Mouse (Mus musculus): Measurements from ENCODE around the gene Vps53.

The Vps53 gene

DNA sequence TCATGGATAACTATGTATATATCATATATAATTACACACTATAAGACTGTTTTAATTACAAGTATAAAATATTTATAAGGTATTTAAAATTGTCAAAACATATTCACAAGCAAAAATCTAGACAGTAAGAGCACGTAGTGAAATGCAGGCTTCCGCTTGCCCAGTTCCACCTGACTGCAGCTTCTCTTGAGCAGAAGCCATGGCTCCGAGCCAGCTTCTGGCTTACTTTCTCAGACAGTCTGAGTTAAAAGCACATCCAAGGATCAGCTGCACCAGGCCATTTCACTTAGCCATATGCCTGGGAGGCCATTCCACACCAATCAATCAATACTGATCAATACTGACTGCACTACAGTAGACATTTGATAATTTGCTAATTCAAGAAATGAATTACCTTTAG, 10.5 kb downstream of the Vps53 start:
- DNase-seq (ENCODE audit: extremely low spot score, low read depth, low spot score), result no peak

DNA sequence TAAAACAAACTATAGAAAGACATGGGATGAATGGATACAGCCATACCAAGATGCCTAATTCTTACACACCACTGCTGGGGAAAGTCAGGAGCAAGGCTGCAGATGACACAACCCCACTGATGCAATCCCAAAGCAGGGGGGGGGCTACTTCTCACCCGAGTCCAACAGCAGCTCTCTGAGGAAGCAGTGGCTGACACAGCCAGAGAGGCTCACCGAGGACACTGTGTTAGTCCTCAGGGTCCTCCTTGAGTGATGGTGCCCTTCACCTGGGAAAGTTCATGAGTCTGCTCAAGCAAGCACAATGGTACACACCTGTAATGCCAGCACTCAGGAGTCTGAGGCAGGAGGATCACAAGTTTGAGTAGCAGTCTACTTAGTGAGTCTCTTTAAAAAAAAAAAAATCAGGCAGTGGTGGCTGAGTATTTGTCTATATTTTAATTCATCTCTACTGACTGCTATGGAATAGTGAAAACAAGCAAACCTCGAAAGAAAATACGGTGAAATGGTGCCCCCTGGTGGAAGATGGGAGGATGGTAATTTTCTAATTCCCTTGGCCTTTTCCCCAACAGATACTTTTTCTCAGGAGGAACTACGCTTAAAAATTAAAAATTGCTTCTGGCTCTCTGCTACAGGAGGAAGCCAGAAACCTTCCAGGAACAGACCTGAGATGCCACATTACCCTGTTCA, 12.2 kb downstream of the Vps53 start:
- peak; percentile 73 for DNase-seq (ENCODE audit: extremely low spot score, low read depth, low spot score)

DNA sequence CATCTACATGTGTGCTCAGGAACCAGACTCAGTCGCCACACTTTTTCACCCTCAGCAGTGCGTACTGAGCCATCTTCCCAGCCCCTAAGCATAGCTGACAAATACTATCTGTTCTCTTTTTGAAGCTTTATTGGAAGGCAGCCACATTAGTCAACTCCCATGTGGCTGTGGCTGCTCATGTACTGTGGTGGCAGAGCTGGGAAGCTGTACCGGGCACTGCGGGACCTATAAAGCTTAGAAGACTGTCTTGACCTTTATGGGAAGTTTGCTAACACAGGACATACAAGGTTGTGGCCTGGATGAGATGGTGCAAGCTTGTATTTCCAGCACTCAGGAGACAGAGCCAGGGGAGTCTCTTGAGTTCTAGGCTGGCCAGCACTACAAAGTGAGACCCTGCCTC, 12.8 kb downstream of the Vps53 start:
- no peak for DNase-seq (ENCODE audit: extremely low spot score, low read depth, low spot score)

DNA sequence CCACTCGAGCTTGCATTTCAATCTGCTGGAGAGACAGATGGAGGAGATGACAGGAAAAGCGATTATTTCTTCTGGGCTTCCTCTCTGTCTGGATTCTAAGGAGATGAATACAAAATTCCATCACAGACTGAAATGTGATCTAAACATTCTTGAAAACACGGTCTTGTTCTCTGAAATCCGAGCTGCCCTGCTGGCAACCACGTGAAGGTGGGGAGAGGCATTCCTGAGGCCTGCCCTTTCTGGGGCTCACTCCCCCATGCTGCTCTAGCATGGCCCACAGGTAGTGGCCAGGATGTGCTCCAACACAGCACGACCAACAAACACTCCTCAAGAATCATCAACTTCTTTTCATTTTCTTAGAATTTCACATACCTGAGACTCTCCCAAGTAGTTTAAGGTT, 19.2 kb downstream of the Vps53 start:
- DNase-seq (ENCODE audit: extremely low spot score, low read depth, low spot score), result no peak

DNA sequence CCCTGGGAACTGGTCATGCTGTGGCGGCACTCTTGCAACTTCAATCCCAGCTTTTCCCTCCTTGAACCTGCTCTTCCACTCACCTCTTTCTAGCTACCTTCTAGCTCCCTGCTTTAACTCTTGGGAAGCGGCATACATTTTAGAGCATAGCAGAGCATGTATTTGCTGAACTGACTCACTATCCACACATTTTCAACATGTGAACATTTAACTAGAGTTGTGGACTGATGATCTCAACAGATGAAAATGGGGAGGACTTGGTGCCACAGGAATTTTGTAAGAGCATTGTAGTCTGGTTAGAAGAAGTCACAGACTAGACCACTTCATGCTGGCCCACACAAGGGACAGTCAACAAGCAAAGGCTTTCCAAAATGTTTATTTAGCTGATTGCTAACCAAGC, 21.1 kb downstream of the Vps53 start:
- no peak for DNase-seq (ENCODE audit: extremely low spot score, low read depth, low spot score)

DNA sequence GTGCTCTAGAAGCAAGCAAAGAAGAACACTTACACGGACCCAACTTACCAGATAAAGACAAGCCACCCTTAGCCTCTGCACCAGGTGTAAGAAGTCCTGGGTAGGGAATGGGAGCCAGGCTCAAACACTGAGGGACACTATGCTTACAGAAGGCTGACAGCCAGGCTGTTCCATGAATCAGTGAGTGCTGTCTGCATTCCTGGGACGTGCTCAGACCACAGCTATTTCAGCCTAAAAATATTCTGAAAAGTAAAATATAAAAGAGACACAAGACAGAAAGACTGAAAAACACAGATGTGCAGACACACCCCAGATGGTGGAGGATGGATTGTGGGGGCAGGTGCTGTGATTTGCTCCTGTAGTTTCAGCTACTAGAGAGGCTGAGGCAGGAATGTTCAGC, 24.6 kb downstream of the Vps53 start:
- DNase-seq (ENCODE audit: extremely low spot score, low read depth, low spot score), result no peak

DNA sequence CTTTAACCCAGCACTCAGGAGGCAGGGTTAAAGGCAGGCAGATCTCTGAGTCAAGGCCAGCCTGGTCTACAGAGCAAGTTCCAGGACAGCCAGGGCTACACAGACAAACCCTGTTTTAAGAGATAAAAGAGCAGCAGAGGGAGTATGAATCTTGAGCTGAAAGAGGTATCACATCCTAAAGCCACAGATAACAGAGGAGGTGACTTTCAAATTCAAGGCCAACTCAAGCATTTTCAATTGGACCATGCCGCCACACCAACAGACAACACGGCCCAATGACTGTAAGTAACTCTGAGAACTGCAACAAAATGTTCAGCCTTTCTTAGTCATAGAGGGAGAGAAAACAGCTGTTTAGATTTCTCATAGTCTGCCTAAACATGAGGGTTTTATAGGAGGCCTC, 25.2 kb downstream of the Vps53 start:
- no peak for DNase-seq (ENCODE audit: extremely low spot score, low read depth, low spot score)

DNA sequence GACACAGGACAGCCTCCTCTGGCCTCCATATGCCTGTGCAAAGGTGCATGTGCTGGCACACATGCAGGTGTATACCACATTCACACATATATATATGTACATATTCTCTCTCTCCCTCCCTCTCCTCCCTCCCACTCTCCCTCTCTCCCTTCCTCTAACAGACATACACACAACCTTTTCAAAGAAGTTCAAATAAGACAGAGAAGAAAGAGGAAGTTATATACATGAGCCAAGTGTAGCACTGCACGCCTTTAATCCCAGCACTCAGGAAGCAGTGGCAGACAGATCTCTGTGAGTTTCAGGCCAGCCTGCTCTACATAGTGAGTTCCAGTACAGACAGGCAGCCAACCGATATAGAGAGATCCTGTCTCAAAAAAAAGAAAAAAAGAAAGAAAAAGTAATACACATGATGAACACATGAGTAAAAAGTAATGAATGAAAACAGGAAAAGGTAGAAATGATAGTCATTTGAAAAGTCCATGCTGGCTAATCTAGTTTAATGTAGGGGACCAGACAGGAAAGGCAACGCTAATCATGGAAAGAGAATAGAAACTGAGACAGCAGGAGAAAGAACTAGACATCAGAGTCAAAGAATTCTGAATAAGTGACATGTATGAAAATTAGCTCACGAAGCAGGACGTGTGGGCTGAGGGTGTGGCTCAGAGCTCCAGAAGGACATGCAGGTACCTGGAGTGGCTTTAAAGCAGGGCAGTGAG, 26.1 kb downstream of the Vps53 start:
- no peak for DNase-seq (ENCODE audit: extremely low spot score, low read depth, low spot score)

DNA sequence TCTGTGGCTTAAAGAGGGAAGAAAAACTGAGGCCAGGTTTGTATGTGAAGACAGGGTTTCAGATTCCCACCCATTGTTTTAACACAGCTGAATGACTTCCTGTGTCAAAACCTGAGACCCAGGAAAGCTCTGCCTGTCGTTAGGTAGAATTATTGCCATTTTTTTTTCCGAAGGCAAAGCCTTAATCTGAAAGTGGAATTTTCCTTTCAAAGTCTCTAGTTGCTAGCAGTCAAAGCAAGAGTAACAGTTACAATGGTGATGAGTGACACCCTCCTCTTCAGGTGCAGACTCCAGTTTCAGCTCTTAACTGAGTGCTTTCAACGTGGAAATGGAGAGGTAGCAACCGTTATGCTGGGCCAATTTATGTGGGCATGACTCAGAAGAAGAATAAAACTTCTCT, 28.5 kb downstream of the Vps53 start:
- no peak for DNase-seq (ENCODE audit: extremely low spot score, low read depth, low spot score)

DNA sequence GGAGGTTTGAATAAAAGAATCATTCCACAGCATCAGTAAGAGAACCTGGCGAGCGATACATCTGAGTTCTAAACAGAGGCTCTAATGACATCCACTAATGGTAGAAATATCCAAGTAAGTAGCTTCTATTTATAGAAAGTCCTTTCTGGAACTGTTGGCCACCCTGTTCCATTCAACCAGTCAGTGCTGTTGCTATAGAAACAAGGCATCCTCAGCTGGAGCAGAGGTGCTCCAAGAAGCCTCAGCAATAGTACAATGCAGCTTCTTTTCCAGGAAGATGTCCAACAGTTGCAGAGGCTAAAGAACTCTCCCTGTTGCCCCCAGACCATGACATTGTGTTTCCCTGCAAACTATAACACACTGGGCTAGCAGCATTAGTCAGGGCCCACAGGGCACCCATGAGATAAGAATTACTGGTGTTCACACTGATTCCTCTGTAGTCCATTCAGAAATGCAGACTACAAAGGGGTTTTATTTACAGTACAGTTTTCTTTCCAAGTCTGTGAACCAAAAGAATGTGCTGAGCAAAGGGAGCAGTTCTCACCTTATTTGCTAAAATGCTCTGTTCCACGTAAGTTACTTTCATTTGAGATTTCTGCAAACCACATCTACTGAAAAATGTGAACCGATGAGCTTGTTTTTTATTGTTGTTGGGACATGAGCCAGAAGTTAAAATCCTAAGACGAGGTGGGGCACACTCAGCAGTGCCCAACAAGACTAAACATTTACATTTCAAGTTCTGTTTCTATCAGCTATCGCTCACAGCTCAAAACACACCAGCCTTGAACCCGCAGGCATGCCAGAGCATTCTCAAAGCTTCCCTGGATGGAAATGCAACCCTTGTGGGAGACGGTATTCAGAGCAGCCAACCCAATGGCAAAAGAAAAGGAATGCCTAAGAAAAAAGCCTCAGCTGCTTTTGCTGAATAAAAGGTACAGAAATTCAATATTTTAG, 31.1 kb downstream of the Vps53 start:
- no peak for DNase-seq (ENCODE audit: extremely low spot score, low read depth, low spot score)

DNA sequence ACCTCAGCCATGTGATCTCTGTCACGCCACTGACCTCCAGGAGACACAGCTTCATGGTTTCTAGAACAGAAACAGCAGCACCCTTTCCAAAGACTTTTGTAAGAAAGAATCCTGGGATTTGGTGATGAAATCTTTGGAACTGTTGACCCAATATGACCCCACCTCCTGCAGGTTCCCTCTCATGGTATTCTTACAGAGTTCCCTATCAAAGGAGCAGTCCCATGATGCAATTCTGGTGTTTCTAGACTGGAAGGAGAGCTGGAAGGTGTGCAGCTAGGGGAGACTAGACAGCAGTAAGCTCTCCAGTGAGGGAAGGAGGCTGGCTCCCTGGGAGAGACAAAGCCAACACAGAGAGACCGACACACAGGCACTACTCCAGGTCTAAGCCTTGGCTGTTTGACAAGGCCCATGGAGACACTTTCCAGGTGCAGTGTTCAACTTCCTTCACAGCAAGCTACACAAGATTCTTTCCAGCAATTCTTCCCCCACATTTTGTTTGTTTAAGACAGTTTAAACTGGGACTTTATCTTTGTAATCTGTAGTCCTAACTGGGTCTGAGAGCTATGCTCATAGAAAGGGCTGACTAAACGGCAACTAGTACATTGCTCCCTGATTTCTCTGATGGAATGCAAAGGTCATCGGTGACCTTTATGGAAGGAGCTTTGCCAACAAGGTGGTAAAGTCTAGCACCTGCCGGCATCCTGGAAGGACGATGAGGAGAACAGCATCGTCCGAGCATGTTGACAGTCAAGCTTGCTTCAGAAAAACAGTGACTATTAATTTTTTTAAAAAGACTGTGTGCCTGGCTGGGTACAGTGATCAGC, 33.0 kb downstream of the Vps53 start:
- DNase-seq (ENCODE audit: extremely low spot score, low read depth, low spot score), result no peak

DNA sequence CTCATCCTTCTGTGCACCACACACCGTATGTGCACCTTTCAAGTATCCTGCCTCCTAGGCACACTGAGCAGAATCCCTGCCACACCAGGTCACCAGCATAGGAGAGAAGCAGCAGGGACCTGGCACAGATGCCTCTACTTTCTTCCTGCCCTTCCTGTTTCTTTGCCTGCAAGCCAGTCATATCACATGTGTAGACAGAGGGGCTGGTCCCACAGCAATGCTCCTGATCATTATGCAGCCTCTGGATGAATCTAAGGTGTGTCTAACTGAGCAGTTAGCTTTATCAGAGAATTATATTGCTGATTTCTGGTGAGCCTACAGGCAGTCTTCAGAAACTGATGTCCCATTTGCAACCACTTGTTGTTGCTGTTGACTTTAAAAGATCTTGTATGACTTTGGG, 34.3 kb downstream of the Vps53 start:
- DNase-seq (ENCODE audit: extremely low spot score, low read depth, low spot score), result no peak

DNA sequence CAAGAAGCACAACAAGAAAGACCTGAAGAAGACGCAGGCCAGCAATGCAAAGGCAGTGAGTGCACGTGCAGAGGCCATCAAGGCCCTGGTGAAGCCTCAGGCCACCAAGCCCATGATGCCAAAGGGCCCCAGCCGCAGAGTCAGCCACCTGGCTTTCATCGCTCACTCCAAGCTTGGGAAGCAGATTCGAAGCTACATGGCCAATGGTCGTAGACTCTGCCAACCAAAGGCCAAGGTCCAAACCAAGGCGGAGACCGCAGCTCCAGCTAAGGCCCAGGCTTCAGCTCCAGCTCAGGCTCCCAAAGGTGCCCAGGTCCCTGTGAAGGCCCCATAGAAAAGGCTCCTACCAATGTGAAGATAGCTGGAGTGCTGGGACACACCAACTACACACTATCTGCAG, 35.1 kb downstream of the Vps53 start:
- DNase-seq (ENCODE audit: extremely low spot score, low read depth, low spot score), result no peak

DNA sequence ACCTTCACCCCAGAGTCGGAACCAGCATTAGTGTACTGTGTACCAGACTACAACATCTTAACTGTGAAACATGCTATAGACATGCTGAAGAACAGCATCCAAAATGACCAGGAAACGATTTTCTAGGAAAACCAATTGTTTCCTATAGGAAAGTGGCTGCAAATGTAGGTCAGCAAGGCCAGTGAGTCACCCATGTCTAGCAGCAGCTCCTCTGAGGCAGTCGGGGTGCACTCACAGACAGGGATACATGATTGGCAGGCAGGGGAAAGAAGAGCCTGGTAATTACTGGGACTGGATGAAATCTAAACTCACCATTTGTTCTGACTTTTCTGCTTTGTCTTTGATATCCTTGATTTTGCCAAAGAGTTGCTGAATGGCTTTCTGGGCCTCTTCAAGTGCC, 41.5 kb downstream of the Vps53 start:
- no peak for DNase-seq (ENCODE audit: extremely low spot score, low read depth, low spot score)

DNA sequence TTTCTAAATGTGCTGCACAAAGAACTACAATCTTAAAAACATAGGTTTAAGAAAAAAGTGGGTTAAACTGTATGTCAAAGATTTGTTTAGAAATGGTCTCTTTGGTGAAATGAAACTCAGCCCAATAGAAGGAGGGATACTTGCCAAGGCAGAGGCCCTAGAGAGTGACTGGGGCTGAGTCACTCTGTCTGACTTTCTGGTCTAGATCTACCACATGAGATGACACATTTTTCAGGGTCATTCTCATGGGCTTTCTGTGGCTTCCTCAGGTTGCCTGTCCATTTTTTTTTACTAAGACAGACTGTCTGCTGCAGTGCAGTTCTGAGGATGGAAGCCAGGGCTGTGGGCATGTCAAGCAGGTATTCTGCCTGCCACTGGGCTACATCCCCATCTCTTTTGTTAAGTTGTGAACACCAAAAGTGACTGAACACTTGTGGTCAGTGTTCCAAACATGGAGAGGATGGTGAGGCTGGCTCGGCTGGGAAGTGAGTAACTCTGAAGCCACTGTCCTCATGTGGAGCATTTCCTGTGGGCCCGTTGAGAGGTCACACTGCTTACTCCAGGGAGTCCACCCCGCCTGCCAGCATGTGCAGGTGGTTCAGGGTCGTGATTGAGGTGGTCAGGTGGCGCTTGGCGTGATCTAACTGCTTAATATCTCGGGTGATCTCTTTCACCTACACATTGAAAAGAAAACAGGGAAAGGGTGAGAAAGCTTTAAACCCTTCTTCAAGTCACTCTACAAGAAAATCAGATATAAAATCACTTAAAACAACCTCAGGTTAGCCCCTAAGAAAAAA, 43.6 kb downstream of the Vps53 start:
- DNase-seq (ENCODE audit: extremely low spot score, low read depth, low spot score), result no peak

DNA sequence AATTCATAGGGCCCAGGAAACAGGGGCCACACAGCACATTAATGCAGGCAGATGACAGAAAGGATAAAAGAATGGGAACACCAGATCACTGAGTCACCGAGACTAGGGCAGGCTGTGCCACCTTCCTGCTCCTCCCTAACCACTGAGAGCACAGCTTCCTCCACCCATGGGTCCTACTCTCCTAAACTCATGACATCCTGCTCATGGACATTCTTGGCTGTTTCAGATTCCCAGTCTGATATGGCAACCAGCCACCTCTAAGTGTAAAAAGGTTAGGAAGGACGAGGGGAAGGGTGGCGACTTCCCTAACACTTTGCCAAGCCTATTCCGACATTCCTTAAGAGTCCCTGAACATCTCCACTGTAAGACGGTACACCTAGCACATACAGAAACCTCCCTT, 48.6 kb downstream of the Vps53 start:
- no peak for DNase-seq (ENCODE audit: extremely low spot score, low read depth, low spot score)

DNA sequence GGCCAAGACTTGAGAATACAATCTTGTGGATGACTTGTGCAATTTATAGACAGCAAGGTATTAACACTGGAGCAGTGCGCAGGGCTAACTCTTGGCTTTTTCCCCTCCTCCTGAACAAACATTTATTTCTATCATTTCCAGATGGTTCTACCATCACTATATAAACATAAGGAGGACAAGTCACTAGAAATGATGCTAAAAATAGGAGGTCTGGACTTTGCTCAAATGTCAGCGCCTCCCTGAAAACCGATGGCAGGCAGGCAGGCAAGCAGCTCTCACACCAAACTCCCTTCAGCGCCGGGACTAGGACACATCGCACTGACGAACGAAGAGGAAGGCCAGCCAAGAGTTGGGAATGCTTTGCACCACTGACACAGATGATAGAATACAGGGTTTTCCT, 54.1 kb downstream of the Vps53 start:
- no peak for DNase-seq (ENCODE audit: extremely low spot score, low read depth, low spot score)

DNA sequence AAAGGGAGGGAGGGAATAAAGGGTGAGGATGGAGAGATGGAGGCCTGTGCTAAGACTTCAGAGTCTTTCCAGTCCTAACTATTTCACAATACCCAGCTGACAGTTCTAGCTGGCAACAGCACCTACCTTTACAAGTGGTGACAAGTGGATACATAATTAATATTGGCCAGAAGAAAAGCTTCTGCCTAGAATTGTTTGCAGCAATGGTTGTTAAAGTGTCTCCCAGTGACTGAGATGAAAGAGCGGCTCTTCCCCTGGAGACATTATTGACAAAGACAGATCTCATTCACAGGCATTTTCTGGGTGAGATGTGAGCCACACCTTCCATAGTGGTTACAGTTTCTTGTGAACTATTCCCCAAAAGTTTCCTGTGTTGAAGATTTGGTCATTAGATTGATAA, 55.9 kb downstream of the Vps53 start:
- DNase-seq (ENCODE audit: extremely low spot score, low read depth, low spot score), result no peak

DNA sequence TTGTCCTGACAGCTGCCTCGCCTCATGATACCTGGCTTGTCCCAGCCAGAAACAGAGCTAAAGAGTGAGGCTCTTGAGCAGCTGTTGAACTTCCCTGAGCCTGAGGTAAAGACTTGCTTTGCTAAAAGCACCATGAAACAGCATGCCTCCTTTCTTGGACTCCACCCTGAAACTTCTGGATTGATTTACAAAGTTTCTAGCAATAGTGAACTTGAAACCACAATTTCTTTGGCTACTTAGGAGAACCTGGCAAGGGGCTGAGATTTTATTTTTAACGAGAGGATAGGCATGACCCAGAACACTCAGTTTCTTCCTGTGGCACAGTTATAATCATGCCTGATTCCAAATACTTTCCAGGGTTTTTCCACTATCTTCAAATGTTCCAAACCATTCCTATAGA, 56.9 kb downstream of the Vps53 start:
- no peak for DNase-seq (ENCODE audit: extremely low spot score, low read depth, low spot score)

DNA sequence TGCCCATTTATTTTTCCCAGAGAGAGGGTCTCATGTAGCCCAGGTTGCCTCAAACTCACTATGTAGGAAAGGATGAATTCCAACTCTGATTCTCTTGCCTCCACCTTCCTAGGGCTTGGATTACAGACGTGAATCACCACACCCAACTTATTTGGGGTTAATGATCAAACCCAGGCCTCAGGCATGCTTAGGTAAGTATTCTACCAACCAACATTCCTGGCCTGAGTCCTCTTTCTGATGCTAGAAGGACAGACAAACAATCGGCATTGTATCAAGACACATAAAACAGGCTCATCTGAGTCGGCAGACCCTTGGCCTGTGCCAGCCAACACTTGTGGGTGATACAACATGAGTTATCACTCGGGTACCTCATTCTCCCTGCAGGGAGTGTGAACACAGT, 58.4 kb downstream of the Vps53 start:
- DNase-seq (ENCODE audit: extremely low spot score, low read depth, low spot score), result no peak

Data from hindlimb bud, embryonic 11.5 days (tissue).